Mouse (Mus musculus) heart, postnatal 0 days (tissue): ENCODE results near the gene Kif21a.

Source experiments
- CTCF ChIP-seq: IDR thresholded peaks from 2 replicates; pipeline ENCODE4 v1.5.1; 2016; ENCODE audit warnings: antibody characterized with exemption, control low read depth, low read depth
- EP300 ChIP-seq: IDR thresholded peaks from 2 replicates; pipeline ENCODE4 v1.6.1; 2016; ENCODE audit warnings: antibody characterized with exemption, low read depth

DNA sequence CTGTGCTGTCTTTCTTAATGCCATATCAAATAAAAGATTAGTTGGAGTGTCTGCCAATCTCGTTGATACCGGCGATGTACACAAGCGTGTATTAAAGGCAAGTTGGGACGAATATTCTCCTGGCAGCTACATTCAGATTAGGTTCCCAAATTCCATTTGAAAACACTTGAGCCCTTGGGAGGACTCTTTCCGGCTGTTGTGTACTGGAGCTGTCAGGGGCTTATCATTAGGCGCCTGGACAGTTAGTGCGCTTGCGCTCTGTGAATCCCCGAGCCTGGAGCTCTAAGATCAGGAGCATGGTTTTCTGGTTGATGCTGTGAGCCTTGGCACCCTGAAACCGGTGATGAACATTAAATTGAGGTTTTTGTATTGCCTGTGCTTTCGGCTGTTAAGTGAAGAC is 38.3 kb upstream of the Kif21a start:
- TF ChIP-seq CTCF (no peak), EP300 (no peak)
